Mouse (Mus musculus): ENCODE results near the gene Adtrp. TPM values are rescaled to one million over a fixed set of nuclear protein-coding genes. Genes with fewer than 3 reads are reported as not detected.

The Adtrp gene
- polyA plus RNA-seq, 1 experiment = not detected

DNA sequence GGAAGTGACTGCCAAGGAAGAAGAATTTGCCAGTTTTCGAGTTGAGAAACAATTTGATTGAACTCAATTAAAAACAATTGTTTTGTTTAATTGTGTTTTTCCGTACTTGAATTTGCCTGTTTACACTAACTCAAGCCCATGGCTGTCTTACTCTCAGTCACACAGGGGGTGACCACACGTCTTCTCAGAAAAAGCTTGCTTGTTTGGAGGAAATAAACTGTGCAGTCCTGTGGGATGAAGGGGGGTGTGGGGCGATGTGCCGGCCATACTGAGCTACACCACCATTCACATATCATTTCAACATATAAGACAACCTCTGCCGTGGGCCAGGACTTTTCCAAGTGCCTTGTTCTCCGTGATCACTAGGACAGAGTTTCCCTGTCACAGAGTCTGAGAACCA, 25.2 kb upstream of the Adtrp start:
- H3K4me3 ChIP-seq (replicated peaks) = no peak overlapping the region
- TF ChIP-seq TAL1 (IDR thresholded peaks at IDR 0.05; ENCODE audit: low read length) (no peak), GATA1 (IDR thresholded peaks at IDR 0.05; ENCODE audit: low read length) (no peak)
- no peaks in the 10 kb centered on the region for H3K27me3 ChIP-seq (ENCODE audit: control insufficient read depth)
- no peaks in the 10 kb centered on the region for H3K9me3 ChIP-seq (ENCODE audit: control insufficient read depth, low read length)
- H3K36me3 ChIP-seq (ENCODE audit: control insufficient read depth) = no peaks in the 10 kb centered on the region
- H3K4me1 ChIP-seq (ENCODE audit: control insufficient read depth) = no peaks in the 10 kb centered on the region

DNA sequence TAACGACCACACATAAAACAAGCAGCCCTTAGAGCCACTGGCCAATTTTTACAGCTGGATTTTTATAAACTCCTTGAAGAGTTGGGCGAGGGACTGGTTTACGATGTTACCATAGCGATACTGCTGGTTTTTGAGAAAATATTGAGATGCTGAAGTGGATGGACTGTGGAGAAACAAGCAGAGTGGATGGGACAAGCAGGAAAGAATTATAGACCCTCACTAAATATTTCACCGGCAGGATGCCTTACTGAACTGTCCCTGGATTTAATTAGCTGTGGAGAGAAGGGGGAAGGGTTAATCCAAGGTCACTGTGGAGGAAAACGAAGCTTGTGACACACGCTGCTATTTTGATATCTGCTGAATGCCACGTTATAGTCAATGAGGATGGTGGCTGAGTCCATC, 24.7 kb upstream of the Adtrp start:
- Histone ChIP-seq H3K4me3 (replicated peaks) (no peak overlapping the region), H3K4me1 (ENCODE audit: control insufficient read depth) (no peaks in the 10 kb centered on the region), H3K9me3 (ENCODE audit: control insufficient read depth, low read length) (no peaks in the 10 kb centered on the region), H3K36me3 (ENCODE audit: control insufficient read depth) (no peaks in the 10 kb centered on the region), H3K27me3 (ENCODE audit: control insufficient read depth) (no peaks in the 10 kb centered on the region)
- TF ChIP-seq TAL1 (IDR thresholded peaks at IDR 0.05; ENCODE audit: low read length) = no peak
- TF ChIP-seq GATA1 (IDR thresholded peaks at IDR 0.05; ENCODE audit: low read length) = no peak

DNA sequence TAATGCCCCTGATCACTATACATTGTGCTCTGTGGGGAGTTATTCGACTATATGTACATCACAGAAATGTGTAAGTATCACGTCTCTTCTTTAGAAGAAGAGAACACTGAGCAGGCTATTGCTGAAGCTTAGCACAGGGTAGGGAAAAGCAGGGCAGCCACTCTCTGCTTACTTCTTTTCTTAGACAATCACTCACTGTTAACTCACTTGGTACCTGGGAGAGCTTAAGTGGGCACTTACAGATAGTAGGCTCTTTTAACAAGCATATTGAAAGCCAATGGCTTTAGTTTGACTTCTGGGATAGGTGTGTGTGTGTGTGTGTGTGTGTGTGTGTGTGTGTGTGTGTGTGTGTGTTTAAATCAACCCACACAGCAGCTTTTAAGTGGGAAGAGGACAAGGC, 20.0 kb upstream of the Adtrp start:
- TF ChIP-seq GATA1 (IDR thresholded peaks at IDR 0.05; ENCODE audit: low read length) = no peak
- no peak for TF ChIP-seq TAL1 (IDR thresholded peaks at IDR 0.05; ENCODE audit: low read length)
- Histone ChIP-seq H3K27me3 (ENCODE audit: control insufficient read depth) (no peaks in the 10 kb centered on the region), H3K4me3 (replicated peaks) (no peak overlapping the region), H3K36me3 (ENCODE audit: control insufficient read depth) (no peaks in the 10 kb centered on the region), H3K9me3 (ENCODE audit: control insufficient read depth, low read length) (no peaks in the 10 kb centered on the region), H3K4me1 (ENCODE audit: control insufficient read depth) (no peaks in the 10 kb centered on the region)

DNA sequence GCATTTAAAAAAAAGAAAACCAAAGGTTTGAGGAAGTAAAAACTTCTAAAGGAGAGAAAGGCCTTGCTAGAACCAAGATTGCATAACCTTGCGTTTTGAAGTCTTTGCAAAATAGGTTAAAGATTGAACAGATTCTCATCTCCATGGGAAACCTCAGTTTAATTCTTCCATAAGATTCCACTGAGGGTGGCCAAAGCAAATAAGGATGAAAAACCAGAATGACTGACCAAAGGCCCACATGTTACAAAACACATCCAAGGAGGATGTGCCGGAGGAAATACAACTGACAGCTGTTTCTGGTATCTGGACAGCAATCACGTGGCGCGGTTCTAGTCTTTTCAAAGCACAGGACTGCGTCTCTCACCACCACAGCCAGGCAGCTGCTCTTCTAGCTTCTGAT, 18.1 kb upstream of the Adtrp start:
- Histone ChIP-seq H3K4me1 (ENCODE audit: control insufficient read depth) (no peaks in the 10 kb centered on the region), H3K9me3 (ENCODE audit: control insufficient read depth, low read length) (no peaks in the 10 kb centered on the region), H3K4me3 (replicated peaks) (no peak overlapping the region), H3K36me3 (ENCODE audit: control insufficient read depth) (no peaks in the 10 kb centered on the region), H3K27me3 (ENCODE audit: control insufficient read depth) (no peaks in the 10 kb centered on the region)
- TF ChIP-seq GATA1 (IDR thresholded peaks at IDR 0.05; ENCODE audit: low read length) (no peak), TAL1 (IDR thresholded peaks at IDR 0.05; ENCODE audit: low read length) (no peak)

DNA sequence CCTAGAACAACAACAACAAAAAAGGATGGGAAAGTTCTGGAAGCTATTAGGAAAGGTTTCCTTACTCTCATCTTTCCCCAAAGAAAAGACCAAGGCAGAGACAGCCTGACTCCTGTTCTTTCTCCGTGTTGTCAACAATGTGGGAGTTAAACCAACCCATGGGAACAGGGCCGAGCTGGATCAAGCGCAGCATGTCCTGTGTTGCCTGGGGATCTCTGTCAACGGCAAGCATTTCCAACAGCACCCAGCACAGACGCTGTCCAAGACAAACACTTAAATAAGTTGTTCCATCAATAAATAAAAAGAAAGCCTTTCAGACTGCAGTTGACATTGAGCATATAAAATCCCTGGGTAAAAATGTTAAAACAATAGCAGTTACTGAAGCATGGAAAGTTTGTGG, 17.6 kb upstream of the Adtrp start:
- Histone ChIP-seq H3K27me3 (ENCODE audit: control insufficient read depth) (no peaks in the 10 kb centered on the region), H3K9me3 (ENCODE audit: control insufficient read depth, low read length) (no peaks in the 10 kb centered on the region), H3K4me3 (replicated peaks) (no peak overlapping the region), H3K36me3 (ENCODE audit: control insufficient read depth) (no peaks in the 10 kb centered on the region), H3K4me1 (ENCODE audit: control insufficient read depth) (no peaks in the 10 kb centered on the region)
- TF ChIP-seq TAL1 (IDR thresholded peaks at IDR 0.05; ENCODE audit: low read length) (no peak), GATA1 (IDR thresholded peaks at IDR 0.05; ENCODE audit: low read length) (no peak)

DNA sequence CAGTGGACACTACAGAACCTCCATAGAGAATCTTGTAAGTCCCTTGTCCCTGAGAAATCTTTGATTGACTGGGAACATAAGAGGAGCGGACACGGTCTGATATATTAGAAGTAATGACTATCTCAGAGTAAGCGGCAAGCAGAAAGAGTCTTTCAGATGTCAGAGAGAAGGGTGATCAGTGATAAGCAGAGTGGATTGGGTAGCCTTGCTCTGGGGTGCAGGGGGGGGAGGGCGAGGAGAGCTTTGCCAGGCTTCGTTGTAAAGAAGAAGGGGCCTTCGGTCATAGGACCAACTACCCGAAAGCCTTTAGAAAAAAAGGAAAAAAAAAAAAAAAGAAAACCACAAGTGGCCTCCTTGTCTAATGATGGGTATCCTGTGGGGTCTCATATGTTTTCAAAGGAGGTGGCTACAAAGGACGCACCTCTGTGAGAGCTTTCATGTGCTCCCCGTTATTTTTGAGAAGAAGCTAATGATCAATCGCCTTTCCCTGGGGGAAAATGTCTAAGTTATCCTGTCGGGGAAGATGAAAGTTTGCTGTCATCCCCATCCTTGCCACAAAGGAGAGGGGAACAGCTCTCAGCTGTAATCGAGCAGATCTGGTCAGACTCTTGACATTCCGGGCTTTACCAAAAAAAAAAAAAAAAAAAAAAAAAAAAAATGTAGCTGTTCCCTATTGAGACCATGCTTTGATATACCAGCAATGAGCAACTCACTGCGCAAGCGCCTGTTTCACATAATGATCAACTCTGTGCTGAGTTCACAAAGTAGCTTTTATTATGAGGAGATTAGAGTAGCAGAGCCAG, 13.3 kb upstream of the Adtrp start:
- Histone ChIP-seq H3K4me1 (ENCODE audit: control insufficient read depth) (no peaks in the 10 kb centered on the region), H3K36me3 (ENCODE audit: control insufficient read depth) (no peaks in the 10 kb centered on the region), H3K27me3 (ENCODE audit: control insufficient read depth) (no peaks in the 10 kb centered on the region), H3K4me3 (replicated peaks) (no peak overlapping the region), H3K9me3 (ENCODE audit: control insufficient read depth, low read length) (no peaks in the 10 kb centered on the region)
- TF ChIP-seq GATA1 (IDR thresholded peaks at IDR 0.05; ENCODE audit: low read length) (no peak), TAL1 (IDR thresholded peaks at IDR 0.05; ENCODE audit: low read length) (no peak)

DNA sequence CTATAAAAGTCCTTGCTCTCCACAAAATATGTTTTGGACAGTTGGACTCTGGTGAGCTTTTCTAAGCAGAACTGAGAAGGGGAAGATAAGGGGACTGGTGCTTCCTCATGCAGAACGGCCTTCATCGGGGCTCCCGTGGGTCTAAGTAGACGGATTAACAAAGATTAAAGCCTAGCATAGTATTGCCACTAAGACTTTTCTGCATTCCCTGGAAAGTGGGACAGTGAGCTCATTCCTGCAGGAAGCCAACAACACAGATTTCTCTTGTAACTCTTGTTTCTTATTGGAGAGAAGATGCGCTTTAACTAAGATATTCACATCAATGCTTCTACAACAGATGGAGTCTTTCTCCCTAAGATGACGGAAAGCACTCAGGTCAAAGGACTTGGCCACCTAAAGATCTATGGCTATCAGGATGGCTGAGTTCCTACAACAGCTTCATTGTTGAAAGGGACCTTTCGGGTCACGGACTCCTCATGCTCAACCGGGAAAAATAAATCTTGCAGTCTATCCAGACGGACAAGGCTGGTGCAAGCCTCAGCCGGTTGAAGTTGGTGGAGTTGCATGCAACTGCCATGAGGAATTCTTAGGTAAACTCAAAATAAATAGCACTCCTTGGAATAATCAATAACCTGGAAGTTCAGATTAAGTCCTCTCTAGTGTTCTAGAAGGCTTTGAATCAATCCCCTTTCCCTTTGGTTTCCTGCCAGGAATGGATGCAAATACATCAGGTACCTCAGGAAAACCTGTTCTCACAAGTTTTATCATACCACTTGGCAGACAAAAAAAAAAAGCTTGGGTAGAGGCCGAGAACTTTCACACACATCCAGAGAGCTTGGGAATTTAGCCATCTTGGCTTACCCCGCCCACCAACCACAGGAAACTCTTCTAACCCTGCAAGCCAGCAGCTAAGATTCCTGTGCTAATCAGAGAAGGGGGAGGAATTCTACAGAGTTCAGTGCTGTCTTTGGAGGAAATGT, 8.0 kb upstream of the Adtrp start:
- Histone ChIP-seq H3K9me3 (ENCODE audit: control insufficient read depth, low read length) (no peaks in the 10 kb centered on the region), H3K27me3 (ENCODE audit: control insufficient read depth) (no peaks in the 10 kb centered on the region), H3K36me3 (ENCODE audit: control insufficient read depth) (no peaks in the 10 kb centered on the region), H3K4me1 (ENCODE audit: control insufficient read depth) (no peaks in the 10 kb centered on the region), H3K4me3 (replicated peaks) (no peak overlapping the region)
- TF ChIP-seq TAL1 (IDR thresholded peaks at IDR 0.05; ENCODE audit: low read length) = no peak
- TF ChIP-seq GATA1 (IDR thresholded peaks at IDR 0.05; ENCODE audit: low read length) = no peak

DNA sequence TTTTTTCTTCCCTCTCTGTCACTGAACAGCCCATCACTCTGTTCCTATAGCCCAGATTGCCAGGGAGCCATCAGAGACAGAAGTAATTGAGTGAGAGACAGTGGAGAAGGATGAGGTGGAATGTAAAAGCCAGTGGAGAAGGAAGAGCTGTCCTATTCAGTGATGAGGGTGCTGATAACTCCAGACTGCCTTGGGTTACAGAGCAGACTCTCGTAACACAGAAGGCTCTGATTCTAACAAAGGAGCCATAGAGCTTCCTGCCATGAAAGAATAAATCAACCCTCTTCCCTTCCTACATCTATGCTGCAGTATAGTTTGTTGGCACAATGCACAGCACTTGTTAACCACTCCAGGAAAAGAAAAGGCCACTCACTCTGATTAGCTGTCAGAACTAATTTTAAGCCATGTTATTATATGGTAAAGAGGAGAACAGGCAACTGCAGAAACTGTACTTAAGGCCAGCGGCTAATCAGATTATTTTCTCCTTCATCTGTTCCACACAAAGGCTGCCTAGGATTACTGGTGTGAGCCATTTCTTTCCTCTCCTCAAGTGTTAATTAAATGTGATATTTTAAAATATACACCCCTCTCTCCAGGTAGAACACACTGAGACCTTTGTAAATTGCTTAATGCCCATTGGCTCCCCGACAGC, 3.4 kb upstream of the Adtrp start:
- no peaks in the 10 kb centered on the region for H3K27me3 ChIP-seq (ENCODE audit: control insufficient read depth)
- no peaks in the 10 kb centered on the region for H3K9me3 ChIP-seq (ENCODE audit: control insufficient read depth, low read length)
- TF ChIP-seq TAL1 (IDR thresholded peaks at IDR 0.05; ENCODE audit: low read length) = no peak
- no peak for TF ChIP-seq GATA1 (IDR thresholded peaks at IDR 0.05; ENCODE audit: low read length)
- H3K4me3 ChIP-seq (replicated peaks) = no peak overlapping the region
- H3K36me3 ChIP-seq (ENCODE audit: control insufficient read depth) = no peaks in the 10 kb centered on the region
- no peaks in the 10 kb centered on the region for H3K4me1 ChIP-seq (ENCODE audit: control insufficient read depth)

DNA sequence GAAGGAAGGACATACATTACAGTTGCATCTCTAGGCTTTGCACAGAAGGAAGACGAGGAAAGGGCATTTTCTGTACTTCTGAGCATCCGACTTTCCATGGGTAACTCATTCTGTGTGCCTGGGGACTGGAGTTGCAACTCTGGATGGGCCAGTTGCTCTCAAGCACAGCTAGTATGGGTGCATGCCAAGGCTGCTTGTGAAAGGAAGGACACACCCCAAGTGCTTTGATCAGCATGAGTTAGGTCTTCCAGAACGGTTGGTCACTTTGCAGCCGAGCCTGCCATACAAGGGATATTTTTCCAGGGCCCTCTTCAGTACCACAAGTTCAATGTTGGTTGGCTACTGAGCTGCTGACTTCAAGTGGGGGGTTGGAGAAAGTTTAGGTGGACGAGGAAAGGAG, 968 bp downstream of the Adtrp start:
- no peak for TF ChIP-seq TAL1 (IDR thresholded peaks at IDR 0.05; ENCODE audit: low read length)
- no peak for TF ChIP-seq GATA1 (IDR thresholded peaks at IDR 0.05; ENCODE audit: low read length)
- Histone ChIP-seq H3K4me3 (replicated peaks) (no peak overlapping the region), H3K27me3 (ENCODE audit: control insufficient read depth) (no peaks in the 10 kb centered on the region), H3K4me1 (ENCODE audit: control insufficient read depth) (no peaks in the 10 kb centered on the region), H3K36me3 (ENCODE audit: control insufficient read depth) (no peaks in the 10 kb centered on the region), H3K9me3 (ENCODE audit: control insufficient read depth, low read length) (no peaks in the 10 kb centered on the region)

Measured in erythroblast, embryonic 14.5 days (primary cell).